Mouse (Mus musculus) hindbrain, embryonic 15.5 days (tissue): ENCODE measurements around the gene Ctbs. TPM values are rescaled to one million over a fixed set of nuclear protein-coding genes. Genes with fewer than 3 reads are reported as not detected.
"Not testable (repeated sequence)": the region's sequence is repeated elsewhere in the genome, so short reads cannot be mapped to it uniquely, and the experiment has no call there.

ENCODE experiments used
- ATAC-seq: fragments of 200-750 bp; cut with Nextera tagmentation; 2 replicates; pipeline ENCODE4 v1.8.0; 2017; ENCODE audit warnings: low read depth, moderate number of reproducible peaks, moderate TSS enrichment; ENCODE audit not compliant: low FRiP score
- H3K27ac ChIP-seq: fragments of 300-500 bp; sonication (generic); replicated peaks from 2 replicates; pipeline ENCODE4 v1.5.1; 2015; ENCODE audit warnings: mild to moderate bottlenecking, inconsistent platforms
- H3K27me3 ChIP-seq: fragments of 300-500 bp; sonication (generic); 2 replicates; pipeline ENCODE4 v1.6.1; 2015; ENCODE audit warnings: control low read depth, inconsistent platforms
- H3K36me3 ChIP-seq: fragments of 300-500 bp; sonication (generic); 2 replicates; pipeline ENCODE4 v1.6.1; 2015; ENCODE audit warnings: control low read depth, inconsistent platforms
- H3K4me1 ChIP-seq: fragments of 300-500 bp; sonication (generic); replicated peaks from 2 replicates; pipeline ENCODE4 v1.6.1; 2015; ENCODE audit warnings: control low read depth, inconsistent platforms
- H3K4me2 ChIP-seq: fragments of 300-500 bp; sonication (generic); 2 replicates; pipeline ENCODE4 v1.6.1; 2015; ENCODE audit warnings: moderate library complexity, mild to moderate bottlenecking, inconsistent platforms
- H3K4me3 ChIP-seq: fragments of 300-500 bp; sonication (generic); 2 replicates; pipeline ENCODE4 v1.5.1; 2015; ENCODE audit warnings: mild to moderate bottlenecking, inconsistent platforms
- H3K9ac ChIP-seq: fragments of 300-500 bp; sonication (generic); 2 replicates; pipeline ENCODE4 v1.6.1; 2015; ENCODE audit warnings: inconsistent platforms
- H3K9me3 ChIP-seq: fragments of 300-500 bp; sonication (generic); 2 replicates; pipeline ENCODE4 v1.6.1; 2016; ENCODE audit warnings: control low read depth, inconsistent platforms
- WGBS: fragments of 180-500 bp; shearing (Covaris S2); methylation state at CpG from one replicate; pipeline ENCODE4 v1.1.7; 2015; 5-methylcytosine and 5-hydroxymethylcytosine counted together
- polyA plus RNA-seq: library from polyadenylated mRNA; unstranded; fragments of >200 nt; fragmentation: Nextera tagmentation; extraction: Ambion mirVana; gene quantifications from 2 replicates; pipeline ENCODE4 v1.2.1, GENCODE M21; 2015

Ctbs gene
- polyA plus RNA-seq, 1 experiment from 2014 or later, result 5.8 TPM

- Histone ChIP-seq H3K27me3 (no peaks in the 10 kb centered on the region), H3K27ac (no peak overlapping the region), H3K9ac (no peak overlapping the region), H3K9me3 (no peaks in the 10 kb centered on the region), H3K4me2 (no peak overlapping the region), H3K36me3 (peaks cover 14% of the 10 kb centered on the region), H3K4me3 (no peak overlapping the region), H3K4me1 (peaks cover 8% of the 10 kb centered on the region; the same call in 1 of the 2 replicates)
- ATAC-seq, result no peak
- 91% methylated on average over 12 of the region's 12 CpGs for WGBS
Measured at GRCm38 (mm10) chr3:146414555-146414954, 35.0 kb upstream of the Ctbs start.

GRCm38 (mm10) chr3:146417873-146418272, 31.7 kb upstream of the Ctbs start:
- H3K4me2 ChIP-seq, result no peak overlapping the region
- peaks cover 23% of the 10 kb centered on the region for H3K36me3 ChIP-seq
- no peaks in the 10 kb centered on the region for H3K9me3 ChIP-seq
- H3K27me3 ChIP-seq, result no peaks in the 10 kb centered on the region
- no peaks in the 10 kb centered on the region for H3K4me1 ChIP-seq
- no peak overlapping the region for H3K9ac ChIP-seq
- H3K4me3 ChIP-seq, result no peak overlapping the region
- ATAC-seq, result no peak
- WGBS, result 98% methylated on average over 8 of the region's 8 CpGs
- H3K27ac ChIP-seq, result no peak overlapping the region

- Histone ChIP-seq H3K36me3 (peaks cover 23% of the 10 kb centered on the region), H3K27ac (no peak overlapping the region), H3K9me3 (no peaks in the 10 kb centered on the region), H3K4me2 (no peak overlapping the region), H3K9ac (no peak overlapping the region), H3K27me3 (no peaks in the 10 kb centered on the region), H3K4me1 (no peaks in the 10 kb centered on the region), H3K4me3 (no peak overlapping the region)
- 89% methylated on average over 7 of the region's 7 CpGs for WGBS
- ATAC-seq, result no peak
Measured at GRCm38 (mm10) chr3:146418901-146419300, 30.7 kb upstream of the Ctbs start.

GRCm38 (mm10) chr3:146419534-146419933, 30.1 kb upstream of the Ctbs start:
- ATAC-seq, result no peak
- Histone ChIP-seq H3K36me3 (peaks cover 23% of the 10 kb centered on the region), H3K4me3 (no peak overlapping the region), H3K4me2 (no peak overlapping the region), H3K9me3 (no peaks in the 10 kb centered on the region), H3K4me1 (0 out of 2 replicates have a peak, but pooled peaks cover 3% of the 10 kb centered on the region), H3K9ac (no peak overlapping the region), H3K27me3 (no peaks in the 10 kb centered on the region), H3K27ac (no peak overlapping the region)
- WGBS, result 85% methylated on average over 9 of the region's 9 CpGs

- Histone ChIP-seq H3K36me3 (peaks cover 23% of the 10 kb centered on the region), H3K9ac (no peak overlapping the region), H3K27me3 (no peaks in the 10 kb centered on the region), H3K9me3 (no peaks in the 10 kb centered on the region), H3K27ac (no peak overlapping the region), H3K4me1 (0 out of 2 replicates have a peak, but pooled peaks cover 3% of the 10 kb centered on the region), H3K4me2 (no peak overlapping the region), H3K4me3 (no peak overlapping the region)
- ATAC-seq, result no peak
- 90% methylated on average over 15 of the region's 15 CpGs for WGBS
Measured at GRCm38 (mm10) chr3:146419992-146420537, 29.5 kb upstream of the Ctbs start.

GRCm38 (mm10) chr3:146421787-146422186, 27.8 kb upstream of the Ctbs start:
- Histone ChIP-seq H3K9ac (no peak overlapping the region), H3K4me3 (no peak overlapping the region), H3K27me3 (no peaks in the 10 kb centered on the region), H3K36me3 (peaks cover 23% of the 10 kb centered on the region), H3K27ac (no peak overlapping the region), H3K9me3 (no peaks in the 10 kb centered on the region), H3K4me1 (0 out of 2 replicates have a peak, but pooled peaks cover 3% of the 10 kb centered on the region), H3K4me2 (no peak overlapping the region)
- 68% methylated on average over 8 of the region's 8 CpGs for WGBS
- no peak for ATAC-seq

GRCm38 (mm10) chr3:146423710-146424109, 25.9 kb upstream of the Ctbs start:
- Histone ChIP-seq H3K27ac (no peak overlapping the region), H3K4me3 (no peak overlapping the region), H3K27me3 (no peaks in the 10 kb centered on the region), H3K4me2 (no peak overlapping the region), H3K4me1 (0 out of 2 replicates have a peak, but pooled peaks cover 3% of the 10 kb centered on the region), H3K36me3 (peaks cover 28% of the 10 kb centered on the region), H3K9me3 (no peaks in the 10 kb centered on the region), H3K9ac (no peak overlapping the region)
- 84% methylated on average over 7 of the region's 7 CpGs for WGBS
- no peak for ATAC-seq

GRCm38 (mm10) chr3:146424306-146424900, 25.2 kb upstream of the Ctbs start:
- no peak overlapping the region for H3K4me2 ChIP-seq
- H3K27me3 ChIP-seq, result no peaks in the 10 kb centered on the region
- no peaks in the 10 kb centered on the region for H3K9me3 ChIP-seq
- H3K9ac ChIP-seq, result no peak overlapping the region
- no peak for ATAC-seq
- H3K4me3 ChIP-seq, result no peak overlapping the region
- 66% methylated on average over 7 of the region's 7 CpGs for WGBS
- H3K4me1 ChIP-seq, result 0 out of 2 replicates have a peak, but pooled peaks cover 3% of the 10 kb centered on the region
- peaks cover 26% of the 10 kb centered on the region for H3K36me3 ChIP-seq
- no peak overlapping the region for H3K27ac ChIP-seq

- Histone ChIP-seq H3K36me3 (peaks cover 28% of the 10 kb centered on the region), H3K27me3 (no peaks in the 10 kb centered on the region), H3K27ac (no peak overlapping the region), H3K9me3 (no peaks in the 10 kb centered on the region), H3K9ac (no peak overlapping the region), H3K4me1 (0 out of 2 replicates have a peak, but pooled peaks cover 3% of the 10 kb centered on the region), H3K4me3 (no peak overlapping the region), H3K4me2 (no peak overlapping the region)
- ATAC-seq, result no peak
- WGBS, result 69% methylated on average over 7 of the region's 7 CpGs
Measured at GRCm38 (mm10) chr3:146425902-146426301, 23.7 kb upstream of the Ctbs start.

- ATAC-seq, result no peak; the same call in 1 of the 2 replicates
- H3K4me1 ChIP-seq, result 0 out of 2 replicates have a peak, but pooled peaks cover 3% of the 10 kb centered on the region
- no peak overlapping the region for H3K4me2 ChIP-seq
- H3K4me3 ChIP-seq, result no peak overlapping the region
- H3K9me3 ChIP-seq, result no peaks in the 10 kb centered on the region
- H3K27me3 ChIP-seq, result no peaks in the 10 kb centered on the region
- H3K27ac ChIP-seq, result no peak overlapping the region
- H3K36me3 ChIP-seq, result peaks cover 33% of the 10 kb centered on the region
- H3K9ac ChIP-seq, result no peak overlapping the region
- 68% methylated on average over 8 of the region's 8 CpGs for WGBS
Measured at GRCm38 (mm10) chr3:146426489-146426888, 23.1 kb upstream of the Ctbs start.

GRCm38 (mm10) chr3:146433063-146433462, 16.5 kb upstream of the Ctbs start:
- H3K9me3 ChIP-seq, H3K4me1 ChIP-seq, H3K4me3 ChIP-seq, H3K27ac ChIP-seq, H3K27me3 ChIP-seq, ATAC-seq, H3K4me2 ChIP-seq, H3K9ac ChIP-seq: not testable (repeated sequence)
- H3K36me3 ChIP-seq, result peaks cover 61% of the 10 kb centered on the region
- 91% methylated on average over 11 of the region's 11 CpGs for WGBS

GRCm38 (mm10) chr3:146433681-146434350, 15.8 kb upstream of the Ctbs start:
- Histone ChIP-seq H3K27me3 (no peaks in the 10 kb centered on the region), H3K4me2 (no peak overlapping the region), H3K27ac (no peak overlapping the region), H3K4me3 (no peak overlapping the region), H3K4me1 (no peaks in the 10 kb centered on the region), H3K36me3 (peaks cover 59% of the 10 kb centered on the region), H3K9ac (no peak overlapping the region), H3K9me3 (no peaks in the 10 kb centered on the region)
- ATAC-seq, result no peak
- 91% methylated on average over 14 of the region's 14 CpGs for WGBS
